Mouse (Mus musculus): ENCODE measurements around the gene Trio.
A peak's percentile ranks its signal among the peaks of the same experiment; 100 is the strongest.
"Not testable (repeated sequence)": the region's sequence is repeated elsewhere in the genome, so short reads cannot be mapped to it uniquely, and the experiment has no call there.

Gene Trio

GRCm38 (mm10) chr15:27873747-27874320 is 151.8 kb downstream of the Trio start:
- DNase-seq, result peak in 1 of 2 experiments; percentile 19

GRCm38 (mm10) chr15:27872286-27872685 is 153.4 kb downstream of the Trio start:
- no peak for DNase-seq

- no peak for DNase-seq
Observed at GRCm38 (mm10) chr15:27871708-27872107, 153.9 kb downstream of the Trio start.

- no peak for DNase-seq
Observed at GRCm38 (mm10) chr15:27871260-27871659, 154.4 kb downstream of the Trio start.

- no peak for DNase-seq
Observed at GRCm38 (mm10) chr15:27869001-27869400, 156.6 kb downstream of the Trio start.

- no peak for DNase-seq
Observed at GRCm38 (mm10) chr15:27867831-27868230, 157.8 kb downstream of the Trio start.

GRCm38 (mm10) chr15:27866471-27866870 is 159.2 kb downstream of the Trio start:
- DNase-seq, result no peak

GRCm38 (mm10) chr15:27866053-27866452 is 159.6 kb downstream of the Trio start:
- DNase-seq, result no peak

- no peak for DNase-seq
Observed at GRCm38 (mm10) chr15:27864397-27864796, 161.3 kb downstream of the Trio start.

GRCm38 (mm10) chr15:27862949-27863348 is 162.7 kb downstream of the Trio start:
- DNase-seq, result no peak

GRCm38 (mm10) chr15:27860439-27860838 is 165.2 kb downstream of the Trio start:
- no peak for DNase-seq

GRCm38 (mm10) chr15:27859590-27859989 is 166.1 kb downstream of the Trio start:
- no peak for DNase-seq

- DNase-seq, result no peak
Observed at GRCm38 (mm10) chr15:27859115-27859514, 166.5 kb downstream of the Trio start.

GRCm38 (mm10) chr15:27858179-27858819 is 167.3 kb downstream of the Trio start:
- DNase-seq, result no peak

GRCm38 (mm10) chr15:27857242-27857641 is 168.4 kb downstream of the Trio start:
- no peak for DNase-seq

GRCm38 (mm10) chr15:27856050-27856787 is 169.4 kb downstream of the Trio start:
- DNase-seq, result peak; percentile 28 to 41

- no peak for DNase-seq
Observed at GRCm38 (mm10) chr15:27851312-27851711, 174.3 kb downstream of the Trio start.

GRCm38 (mm10) chr15:27850904-27851303 is 174.7 kb downstream of the Trio start:
- peak; percentile 49 to 52 for DNase-seq

GRCm38 (mm10) chr15:27849910-27850309 is 175.7 kb downstream of the Trio start:
- no peak for DNase-seq

- no peak for DNase-seq
Observed at GRCm38 (mm10) chr15:27841696-27842095, 184.0 kb downstream of the Trio start.

- DNase-seq, result no peak
Observed at GRCm38 (mm10) chr15:27840579-27840978, 185.1 kb downstream of the Trio start.

- DNase-seq, result no peak
Observed at GRCm38 (mm10) chr15:27840125-27840524, 185.5 kb downstream of the Trio start.

- no peak for DNase-seq
Observed at GRCm38 (mm10) chr15:27831646-27832045, 194.0 kb downstream of the Trio start.

GRCm38 (mm10) chr15:27827871-27828270 is 197.8 kb downstream of the Trio start:
- not testable (repeated sequence) for DNase-seq

Data from lung, postnatal 4 days (tissue).